1 mouse cellular context compared by ENCODE assay signal in the genomic region with DNA sequence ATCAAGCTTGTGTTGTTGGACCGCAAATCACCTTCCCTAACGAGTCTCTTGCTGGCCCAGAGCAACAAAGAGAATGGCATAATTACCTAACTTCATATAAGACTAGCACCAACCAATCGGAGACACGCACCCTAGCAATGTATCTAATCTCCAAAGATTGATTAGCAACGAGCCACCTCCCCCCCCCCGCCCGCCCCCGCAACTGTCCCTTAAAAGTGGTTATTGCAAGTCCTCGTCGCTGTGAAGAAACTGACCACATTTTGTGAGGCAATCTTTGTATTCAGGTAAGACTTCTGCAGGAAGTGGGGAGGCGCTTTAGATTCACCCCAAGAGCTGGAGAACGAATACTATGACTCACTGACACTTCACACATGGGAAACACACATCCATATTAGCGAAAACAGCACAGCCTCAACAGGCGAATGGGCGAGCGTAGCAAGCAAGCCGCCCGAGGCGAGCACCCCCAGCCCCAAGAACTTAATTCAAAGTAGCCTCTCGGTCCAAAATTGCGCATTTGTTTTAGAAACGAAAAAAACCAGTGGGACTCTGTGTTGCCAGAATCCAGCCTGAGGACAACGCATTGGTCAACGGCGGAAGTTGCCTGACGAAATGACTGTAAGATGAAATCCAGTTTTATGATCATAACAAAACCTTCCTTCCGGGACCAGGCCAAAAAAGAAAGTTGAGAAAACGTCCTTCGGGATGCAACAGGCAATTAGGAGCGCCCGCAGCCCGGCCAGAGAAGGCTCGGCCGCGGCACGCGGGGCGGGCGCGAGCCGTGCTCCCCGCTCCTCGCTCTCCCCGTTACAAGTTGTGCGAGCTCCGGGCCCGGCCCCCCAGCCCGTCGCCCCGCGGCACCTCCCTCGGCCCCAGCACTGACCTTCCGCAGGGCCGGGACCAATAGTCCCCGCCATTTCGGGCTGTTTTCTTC.
A peak's percentile ranks its signal among the peaks of the same experiment; 100 is the strongest.
TF ChIP-seq lines count a peak whose summit lies in the region.

No protein-coding gene starts in this region.

TF ChIP-seq in MEL, 35 proteins besides CTCF, POLR2A, EP300 and RAD21 (continued from another document):
- TF ChIP-seq ZC3H11A (IDR thresholded peaks at IDR 0.05; ENCODE audit: low read depth, low read length): no peak
- no peak for TF ChIP-seq CHD2 (IDR thresholded peaks at IDR 0.05; ENCODE audit: low read length)
- TF ChIP-seq USF1 (IDR thresholded peaks at IDR 0.05; ENCODE audit: low read depth, low read length): no peak
- TF ChIP-seq MAFK (IDR thresholded peaks at IDR 0.05; ENCODE audit: borderline replicate concordance, low read depth, low read length): no peak
- 0 out of 2 replicates have a peak, but pooled peaks have one; percentile 36 for TF ChIP-seq MAZ (IDR thresholded peaks at IDR 0.05; ENCODE audit: low read depth, low read length)
- no peak for TF ChIP-seq MYB (IDR thresholded peaks at IDR 0.05; ENCODE audit: low read depth, low read length)
- TF ChIP-seq GABPA (IDR thresholded peaks at IDR 0.05; ENCODE audit: low read depth, low read length): no peak
- TF ChIP-seq USF2 (IDR thresholded peaks at IDR 0.05; ENCODE audit: borderline replicate concordance in 1 of 2, insufficient read depth in 1 of 2, low read depth in 1 of 2, low read length in 2 of 2): no peak
TF ChIP-seq in MEL: peak in this region for 14.
